In genomic region chr9:66261741-66262140, GRCm38 (mm10) we compare ENCODE assay signal across 11 mouse cellular contexts.
"Had no signal": no experiment of that assay in that cellular context is flagged by ENCODE, and none has a peak within 500 bp of the region (broad histone marks: within the 10 kb centered on the region; RNA-seq: fewer than 3 reads in every experiment).

No protein-coding gene starts in this region.

- DNase-seq: lung, adult 18-20 months; lung, embryonic 14.5 days; lung, postnatal 10 days; retina, postnatal 1 day; right cerebral cortex, adult 18-20 months; right cerebral cortex, postnatal 25 days; right cerebral cortex, postnatal 4 days; spleen, adult 18-20 months; thymus, adult 18-20 months; thymus, postnatal 14 days; thymus, postnatal 36 days had no signal
